Comparison of ENCODE assay signal across 8 mouse cellular contexts in genomic region chr1:91251927-91252326, GRCm38 (mm10). TPM values are rescaled to one million over a fixed set of nuclear protein-coding genes. Genes with fewer than 3 reads are reported as not detected.
A peak's percentile ranks its signal among the peaks of the same experiment; 100 is the strongest.
DNase-seq lines count a peak whose midpoint lies in the region; ATAC-seq and TF ChIP-seq lines count a peak whose summit lies in the region.

No protein-coding gene starts in this region.

- no peak overlapping the region for H3K27ac ChIP-seq in left cerebral cortex, adult 2 months
- peak overlapping the region; percentile 90 for H3K27ac ChIP-seq in liver, embryonic 13.5 days

- 22% methylated on average over 8 of the region's 8 CpGs for WGBS in liver, embryonic 13.5 days (ENCODE audit: insufficient replicate concordance)

- peaks cover 12% of the 10 kb centered on the region for H3K36me3 ChIP-seq in liver, embryonic 13.5 days

- peaks cover 59% of the 10 kb centered on the region for H3K4me1 ChIP-seq in liver, embryonic 13.5 days (replicated peaks)

- intact Hi-C loops in left cerebral cortex, adult 2 months (cut with DNase I), result no loop called here

- H3K27me3 ChIP-seq in liver, embryonic 13.5 days, result no peaks in the 10 kb centered on the region

- no peak overlapping the region for H3K4me3 ChIP-seq in left cerebral cortex, adult 2 months
- peak overlapping the region; percentile 94 for H3K4me3 ChIP-seq in liver, embryonic 13.5 days (replicated peaks)

- no peak for TF ChIP-seq POLR2A in brain, embryonic 14.5 days (IDR thresholded peaks at IDR 0.05; ENCODE audit: borderline replicate concordance, extremely low read depth, insufficient read depth, insufficient read length, poor library complexity, severe bottlenecking)

- H3K4me2 ChIP-seq in liver, embryonic 13.5 days, result peak overlapping the region; percentile 91

- no peaks in the 10 kb centered on the region for H3K9me3 ChIP-seq in liver, embryonic 13.5 days (replicated peaks)

- ATAC-seq in hematopoietic stem cell, adult 5-6 weeks (replicated peaks in 1 of 2; ENCODE audit: insufficient read depth in 1 of 2, low FRiP score in 2 of 2, low TSS enrichment in 1 of 2, low read depth in 1 of 2, poor library complexity in 2 of 2, severe bottlenecking in 2 of 2), result peak; percentile 40 to 55; a peak in 2 of 4 replicates
- ATAC-seq in liver, embryonic 13.5 days (ENCODE audit: low read depth), result peak; percentile 44
- ATAC-seq in frontal cortex, adult (ENCODE audit: low TSS enrichment), result no peak

- peak overlapping the region; percentile 98 for H3K9ac ChIP-seq in liver, embryonic 13.5 days

- DNase-seq in left cerebral cortex, adult 2 months (ENCODE audit: extremely low spot score in 1 of 2, low spot score in 2 of 2), result no peak
- no peak for DNase-seq in left cerebral cortex, adult 8-10 months (ENCODE audit: low spot score in 2 of 2)
- no peak for DNase-seq in brain, embryonic 14.5 days (ENCODE audit: low read depth)
- DNase-seq in liver, embryonic 13.5 days, result peak; percentile 40
- DNase-seq in retina, postnatal 1 day, result peak; percentile 12
- no peak for DNase-seq in gastrocnemius, postnatal 10 days

- peak; percentile 36 for TF ChIP-seq CTCF in left cerebral cortex, adult 2 months (IDR thresholded peaks at IDR 0.05)
- peak; percentile 40; the same call in 1 of the 2 replicates for TF ChIP-seq CTCF in brain, embryonic 14.5 days (IDR thresholded peaks at IDR 0.05; ENCODE audit: borderline replicate concordance, extremely low read depth, insufficient read depth, insufficient read length)

RNA-seq across cellular contexts. Expression of gene Ube2f, which starts 1.8 kb away (rescaled TPM):
- 10 to 100 TPM; 54.0 to 55.3 TPM for total RNA-seq in left cerebral cortex, adult 2 months (2021)
- total RNA-seq in left cerebral cortex, adult 8-10 months (2022), result 10 to 100 TPM; 48.2 to 54.9 (median 51.6) TPM
- polyA plus RNA-seq in brain, embryonic 14.5 days (2012; rRNA removed), result 45.8 and 58.6 TPM in 2 replicates
- 40.9 and 43.0 TPM in 2 replicates for total RNA-seq in hematopoietic stem cell, adult 5-6 weeks (2017)
- 71.1 and 77.5 TPM in 2 replicates for polyA plus RNA-seq in liver, embryonic 13.5 days (2015; fragmentation: Nextera tagmentation; extraction: Ambion mirVana)
- total RNA-seq in gastrocnemius, postnatal 10 days (2021), result 10 to 100 TPM; 56.3 to 57.2 TPM

RNA-seq across cellular contexts. Expression of gene Scly, which starts 46.2 kb away (rescaled TPM):
- 10 to 100 TPM; 18.3 to 20.0 TPM for total RNA-seq in left cerebral cortex, adult 2 months (2021)
- total RNA-seq in left cerebral cortex, adult 8-10 months (2022), result 10 to 100 TPM; 19.5 to 24.4 (median 21.5) TPM
- polyA plus RNA-seq in brain, embryonic 14.5 days (2012; rRNA removed), result 11.9 and 12.7 TPM in 2 replicates
- total RNA-seq in hematopoietic stem cell, adult 5-6 weeks (2017), result 20.7 and 22.1 TPM in 2 replicates
- polyA plus RNA-seq in liver, embryonic 13.5 days (2015; fragmentation: Nextera tagmentation; extraction: Ambion mirVana), result 24.9 and 30.1 TPM in 2 replicates
- total RNA-seq in gastrocnemius, postnatal 10 days (2021), result 10 to 100 TPM; 11.5 to 12.4 TPM

Comparison
In these comparisons a context has a peak if more than half of its experiments do, and no peak if none do; other contexts are left out.
1. DNase-seq: peak in liver, embryonic 13.5 days (single experiment) and retina, postnatal 1 day (single experiment); none in left cerebral cortex, adult 2 months (0 of 2), left cerebral cortex, adult 8-10 months (0 of 2), brain, embryonic 14.5 days (single experiment) and gastrocnemius, postnatal 10 days (single experiment).